In genomic region chr1:132386266-132386665, GRCm38 (mm10) we compare ENCODE assay signal across 13 mouse cellular contexts. TPM values are rescaled to one million over a fixed set of nuclear protein-coding genes. Genes with fewer than 3 reads are reported as not detected.
A peak's percentile ranks its signal among the peaks of the same experiment; 100 is the strongest.
DNase-seq lines count a peak whose midpoint lies in the region; ATAC-seq and TF ChIP-seq lines count a peak whose summit lies in the region.
"Had no signal": no experiment of that assay in that cellular context is flagged by ENCODE, and none has a peak within 500 bp of the region (broad histone marks: within the 10 kb centered on the region; RNA-seq: fewer than 3 reads in every experiment).

No protein-coding gene starts in this region.

- H3K4me1 ChIP-seq in heart, embryonic 10.5 days = peaks cover 71% of the 10 kb centered on the region
- H3K4me1 ChIP-seq in midbrain, embryonic 12.5 days = peaks cover 70% of the 10 kb centered on the region
- peaks cover 33% of the 10 kb centered on the region for H3K4me1 ChIP-seq in midbrain, postnatal 0 days (ENCODE audit: insufficient read depth, low read length)
- H3K4me1 ChIP-seq in hindbrain, embryonic 13.5 days (replicated peaks) = peaks cover 81% of the 10 kb centered on the region
- H3K4me1 ChIP-seq in lung, adult 2 months (ENCODE audit: control insufficient read depth, insufficient read depth, low read length) = peaks cover 17% of the 10 kb centered on the region

- H3K4me3 ChIP-seq in heart, embryonic 10.5 days = no peak overlapping the region
- no peak overlapping the region for H3K4me3 ChIP-seq in midbrain, embryonic 12.5 days
- no peak overlapping the region for H3K4me3 ChIP-seq in midbrain, postnatal 0 days (ENCODE audit: low read depth, low read length)
- H3K4me3 ChIP-seq in hindbrain, embryonic 13.5 days = no peak overlapping the region
- H3K4me3 ChIP-seq in lung, adult 2 months (replicated peaks; ENCODE audit: extremely low read depth, low read depth, low read length) = no peak overlapping the region
- H3K4me3 ChIP-seq: heart, embryonic 15.5 days; stomach, embryonic 15.5 days had no signal

- 76% methylated on average over 4 of the region's 4 CpGs for WGBS in heart, embryonic 10.5 days
- WGBS in midbrain, embryonic 12.5 days = 85% methylated on average over 4 of the region's 4 CpGs
- WGBS in midbrain, postnatal 0 days = 72% methylated on average over 4 of the region's 4 CpGs
- WGBS in hindbrain, embryonic 13.5 days = 77% methylated on average over 4 of the region's 4 CpGs
- 54% methylated on average over 4 of the region's 4 CpGs for WGBS in lung, adult 2 months

- 0 out of 2 replicates have a peak overlapping the region, but pooled peaks have one; percentile 71 for H3K27ac ChIP-seq in heart, embryonic 10.5 days
- H3K27ac ChIP-seq in midbrain, embryonic 12.5 days (replicated peaks) = peak overlapping the region; percentile 46; the same call in 1 of the 2 replicates
- H3K27ac ChIP-seq in midbrain, postnatal 0 days (ENCODE audit: low read depth, low read length) = no peak overlapping the region
- peak overlapping the region; percentile 77 for H3K27ac ChIP-seq in hindbrain, embryonic 13.5 days
- H3K27ac ChIP-seq: heart, embryonic 15.5 days; kidney, postnatal 0 days; stomach, embryonic 15.5 days had no signal

- no peak overlapping the region for H3K9ac ChIP-seq in midbrain, embryonic 12.5 days (replicated peaks)
- no peak overlapping the region for H3K9ac ChIP-seq in midbrain, postnatal 0 days (replicated peaks; ENCODE audit: low read length, poor library complexity, severe bottlenecking)
- H3K9ac ChIP-seq in hindbrain, embryonic 13.5 days = no peak overlapping the region
- H3K9ac ChIP-seq: heart, embryonic 15.5 days; lung, embryonic 14.5 days; stomach, embryonic 15.5 days had no signal

- no peak for TF ChIP-seq POLR2A in lung, adult 2 months (IDR thresholded peaks at IDR 0.05; ENCODE audit: borderline replicate concordance, extremely low read depth, low read depth, low read length)

- 0 out of 2 replicates have a peak, but pooled peaks cover 3% of the 10 kb centered on the region for H3K36me3 ChIP-seq in heart, embryonic 10.5 days
- 0 out of 2 replicates have a peak, but pooled peaks cover 5% of the 10 kb centered on the region for H3K36me3 ChIP-seq in midbrain, embryonic 12.5 days
- no peaks in the 10 kb centered on the region for H3K36me3 ChIP-seq in midbrain, postnatal 0 days (ENCODE audit: insufficient read depth, low read length)
- peaks cover 1% of the 10 kb centered on the region; the same call in 1 of the 2 replicates for H3K36me3 ChIP-seq in hindbrain, embryonic 13.5 days
- H3K36me3 ChIP-seq: heart, embryonic 15.5 days; stomach, embryonic 15.5 days had no signal

- no peaks in the 10 kb centered on the region for H3K9me3 ChIP-seq in heart, embryonic 10.5 days
- H3K9me3 ChIP-seq in midbrain, embryonic 12.5 days = no peaks in the 10 kb centered on the region
- H3K9me3 ChIP-seq in midbrain, postnatal 0 days (ENCODE audit: low read length) = no peaks in the 10 kb centered on the region
- no peaks in the 10 kb centered on the region for H3K9me3 ChIP-seq in hindbrain, embryonic 13.5 days
- H3K9me3 ChIP-seq: heart, embryonic 15.5 days; stomach, embryonic 15.5 days had no signal

- no peak for TF ChIP-seq CTCF in midbrain, postnatal 0 days (IDR thresholded peaks at IDR 0.05)
- TF ChIP-seq CTCF in lung, adult 2 months (IDR thresholded peaks at IDR 0.05; ENCODE audit: insufficient read depth, low read length) = no peak

- no peak overlapping the region for H3K4me2 ChIP-seq in midbrain, embryonic 12.5 days (replicated peaks)
- no peak overlapping the region for H3K4me2 ChIP-seq in midbrain, postnatal 0 days (ENCODE audit: low read depth, low read length, poor library complexity, severe bottlenecking)
- H3K4me2 ChIP-seq in hindbrain, embryonic 13.5 days = peak overlapping the region; percentile 7; the same call in 1 of the 2 replicates
- H3K4me2 ChIP-seq: heart, embryonic 15.5 days; lung, embryonic 14.5 days; stomach, embryonic 15.5 days had no signal

- H3K27me3 ChIP-seq in heart, embryonic 10.5 days (ENCODE audit: insufficient read depth, poor library complexity, severe bottlenecking) = no peaks in the 10 kb centered on the region
- no peaks in the 10 kb centered on the region for H3K27me3 ChIP-seq in midbrain, embryonic 12.5 days
- no peaks in the 10 kb centered on the region for H3K27me3 ChIP-seq in midbrain, postnatal 0 days (ENCODE audit: insufficient read depth, low read length)
- no peaks in the 10 kb centered on the region for H3K27me3 ChIP-seq in hindbrain, embryonic 13.5 days
- H3K27me3 ChIP-seq: heart, embryonic 15.5 days; stomach, embryonic 15.5 days had no signal

- ATAC-seq in midbrain, embryonic 12.5 days (ENCODE audit: low FRiP score, low read depth) = no peak
- ATAC-seq in midbrain, postnatal 0 days (ENCODE audit: low FRiP score) = no peak
- no peak for ATAC-seq in hindbrain, embryonic 13.5 days (ENCODE audit: low FRiP score)

- no peak for DNase-seq in heart, embryonic 10.5 days (ENCODE audit: low spot score)
- no peak for DNase-seq in heart, adult 8-10 months (ENCODE audit: low spot score)
- no peak for DNase-seq in midbrain, postnatal 0 days (ENCODE audit: low spot score)
- no peak for DNase-seq in lung, adult 2 months
- no peak for DNase-seq in kidney, postnatal 14 days
- DNase-seq: embryo, embryonic 11 days; thymus, postnatal 4 days had no signal

RNA-seq across cellular contexts. Expression of gene Tmcc2, which starts 4.8 kb away (rescaled TPM):
- 10.1 and 12.6 TPM in 2 replicates for polyA plus RNA-seq in heart, embryonic 10.5 days (2016; fragmentation: Nextera tagmentation; extraction: Ambion mirVana)
- 10 to 100 TPM; 27.5 to 31.3 (median 28.9) TPM for total RNA-seq in heart, adult 8-10 months (2022)
- 35.4 and 36.8 TPM in 2 replicates for polyA plus RNA-seq in midbrain, embryonic 12.5 days (2016; fragmentation: Nextera tagmentation; extraction: Ambion mirVana)
- 115 and 152 TPM in 2 replicates for total RNA-seq in midbrain, postnatal 0 days (2014; rRNA removed)
- 35.4 and 36.3 TPM in 2 replicates for polyA plus RNA-seq in midbrain, postnatal 0 days (2015; fragmentation: Nextera tagmentation; extraction: Ambion mirVana)
- 24.6 and 25.7 TPM in 2 replicates for polyA plus RNA-seq in hindbrain, embryonic 13.5 days (2015; fragmentation: Nextera tagmentation; extraction: Ambion mirVana)
- 135 and 154 TPM in 2 replicates for polyA plus RNA-seq in lung, adult 2 months (2012; rRNA removed)

RNA-seq across cellular contexts. Expression of gene Dstyk, which starts 31.1 kb away (rescaled TPM):
- 10.6 and 10.8 TPM in 2 replicates for polyA plus RNA-seq in heart, embryonic 10.5 days (2016; fragmentation: Nextera tagmentation; extraction: Ambion mirVana)
- 10 to 100 TPM; 15.3 to 16.7 (median 16.0) TPM for total RNA-seq in heart, adult 8-10 months (2022)
- polyA plus RNA-seq in midbrain, embryonic 12.5 days (2016; fragmentation: Nextera tagmentation; extraction: Ambion mirVana) = 17.6 and 17.9 TPM in 2 replicates
- total RNA-seq in midbrain, postnatal 0 days (2014; rRNA removed) = 14.6 and 21.2 TPM in 2 replicates
- 5.4 and 5.6 TPM in 2 replicates for polyA plus RNA-seq in midbrain, postnatal 0 days (2015; fragmentation: Nextera tagmentation; extraction: Ambion mirVana)
- 10.0 and 10.3 TPM in 2 replicates for polyA plus RNA-seq in hindbrain, embryonic 13.5 days (2015; fragmentation: Nextera tagmentation; extraction: Ambion mirVana)
- 14.9 and 17.7 TPM in 2 replicates for polyA plus RNA-seq in lung, adult 2 months (2012; rRNA removed)
